Mouse (Mus musculus): ENCODE results near the gene Tcte1.

Gene Tcte1

GRCm38 (mm10) chr17:45523263-45523662 is at the start of gene Tcte1:
Gene Tcte1, plus strand, starts transcription at chr17:45523434.
- DNase-seq: no peak

GRCm38 (mm10) chr17:45473667-45474066 is 49.6 kb upstream of the Tcte1 start:
- DNase-seq: no peak

GRCm38 (mm10) chr17:45474146-45474545 is 49.1 kb upstream of the Tcte1 start:
- no peak for DNase-seq

GRCm38 (mm10) chr17:45474669-45475465 is 48.4 kb upstream of the Tcte1 start, which contains the start of gene Spats1:
Gene Spats1, minus strand, starts transcription at chr17:45475415.
- peak; percentile 48 to 73 for DNase-seq

- DNase-seq: peak; percentile 72 to 82
Measured at GRCm38 (mm10) chr17:45478234-45478825, 44.9 kb upstream of the Tcte1 start.

- peak in 1 of 2 experiments; percentile 25 for DNase-seq
Measured at GRCm38 (mm10) chr17:45480429-45480828, 42.8 kb upstream of the Tcte1 start.

- no peak for DNase-seq
Measured at GRCm38 (mm10) chr17:45485581-45485980, 37.7 kb upstream of the Tcte1 start.

GRCm38 (mm10) chr17:45487216-45487615 is 36.0 kb upstream of the Tcte1 start:
- no peak for DNase-seq

- DNase-seq: no peak
Measured at GRCm38 (mm10) chr17:45488321-45489254, 34.6 kb upstream of the Tcte1 start.

GRCm38 (mm10) chr17:45489736-45490135 is 33.5 kb upstream of the Tcte1 start:
- DNase-seq: no peak

GRCm38 (mm10) chr17:45490532-45491154 is 32.6 kb upstream of the Tcte1 start:
- no peak for DNase-seq

- no peak for DNase-seq
Measured at GRCm38 (mm10) chr17:45495398-45495797, 27.8 kb upstream of the Tcte1 start.

- DNase-seq: no peak
Measured at GRCm38 (mm10) chr17:45498397-45498796, 24.8 kb upstream of the Tcte1 start.

GRCm38 (mm10) chr17:45499516-45499915 is 23.7 kb upstream of the Tcte1 start:
- no peak for DNase-seq

- no peak for DNase-seq
Measured at GRCm38 (mm10) chr17:45500981-45501380, 22.3 kb upstream of the Tcte1 start.

- DNase-seq: no peak
Measured at GRCm38 (mm10) chr17:45502324-45502723, 20.9 kb upstream of the Tcte1 start.

GRCm38 (mm10) chr17:45503301-45503973 is 19.8 kb upstream of the Tcte1 start:
- no peak for DNase-seq

GRCm38 (mm10) chr17:45505941-45506465 is 17.2 kb upstream of the Tcte1 start:
- DNase-seq: no peak

GRCm38 (mm10) chr17:45506700-45507189 is 16.5 kb upstream of the Tcte1 start, which contains the start of gene Aars2:
Gene Aars2, plus strand, starts transcription at chr17:45506841.
- peak; percentile 96 to 98 for DNase-seq

- no peak for DNase-seq
Measured at GRCm38 (mm10) chr17:45510871-45511270, 12.4 kb upstream of the Tcte1 start.

- no peak for DNase-seq
Measured at GRCm38 (mm10) chr17:45511757-45512156, 11.5 kb upstream of the Tcte1 start.
